Mouse (Mus musculus) lung, adult 2 months (tissue): ENCODE data around the gene Eif4g3.

ENCODE experiments used
- CTCF ChIP-seq: fragments of 200-500 bp; IDR thresholded peaks from 2 replicates; pipeline ENCODE4 v1.5.1; 2011; ENCODE audit warnings: mild to moderate bottlenecking, low read length, control low read depth; ENCODE audit not compliant: insufficient read depth
- POLR2A ChIP-seq: fragments of 200-500 bp; IDR thresholded peaks from 2 replicates; pipeline ENCODE4 v1.6.1; 2011; ENCODE audit warnings: low read depth, mild to moderate bottlenecking, control low read depth, low read length, borderline replicate concordance; ENCODE audit errors: extremely low read depth

- TF ChIP-seq POLR2A, result no peak
- TF ChIP-seq CTCF, result no peak
These were observed 52.1 kb downstream of the Eif4g3 start for GRCm38 (mm10) chr4:138044841-138045500.
